Mouse (Mus musculus): ENCODE results near the gene Olfr547.

GRCm38 (mm10) chr7:102501986-102502385 lies 32.6 kb upstream of the Olfr547 start:
- TF ChIP-seq CTCF (IDR thresholded peaks at IDR 0.05; ENCODE audit: insufficient read depth, low read depth, low read length) (no peak), POLR2A (IDR thresholded peaks at IDR 0.05; ENCODE audit: insufficient read depth, low read depth, low read length) (no peak)
